Mouse (Mus musculus): ENCODE measurements at regions not wholly inside any gene's neighbourhood (a gene's known extent, or its start where the extent isn't known, plus 50 kb on each side); places are given as distances from the start of the nearest gene placed in this dataset.

DNA sequence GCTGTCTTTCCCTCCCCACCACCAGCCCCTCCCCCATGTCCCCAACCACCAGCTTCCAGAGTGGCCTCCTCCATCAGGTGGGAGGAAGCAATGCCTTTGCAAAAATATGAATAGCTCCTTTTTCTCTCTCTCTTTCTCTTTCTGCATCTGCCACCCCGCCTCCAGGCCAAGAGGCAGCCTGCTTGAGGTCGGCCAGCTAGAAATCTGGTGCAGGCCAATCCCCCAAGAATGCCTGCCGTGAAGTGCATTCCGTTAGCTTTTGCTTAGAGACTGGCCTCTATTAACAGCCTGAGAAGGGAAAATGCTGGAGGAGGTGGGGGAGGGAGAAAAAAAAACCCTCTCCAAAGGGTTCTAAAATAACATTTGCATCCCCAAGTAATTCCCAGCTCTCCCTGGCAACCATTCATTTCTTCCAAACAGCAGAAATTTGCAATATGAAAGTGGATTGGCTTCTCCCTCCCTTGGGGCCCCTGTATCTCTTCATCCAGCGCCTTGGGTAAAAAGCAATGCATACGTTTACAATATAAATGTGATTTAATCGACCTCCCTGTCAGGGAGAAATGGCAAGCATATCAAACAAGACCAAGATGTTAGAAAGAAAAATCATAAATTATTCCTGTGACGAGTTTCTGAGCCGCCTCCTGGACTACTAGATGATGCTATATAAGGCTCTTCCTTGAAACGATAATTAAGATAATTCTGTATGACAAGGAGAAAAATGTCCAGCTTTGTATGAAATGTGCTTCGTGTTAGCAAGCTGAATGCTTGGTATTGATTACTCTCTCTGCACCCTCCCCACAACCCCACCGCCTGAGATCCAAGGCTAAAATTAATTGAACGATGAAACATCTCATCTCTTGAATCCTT is 339.8 kb downstream of the Rps24 start:
- TF ChIP-seq MAFK (IDR thresholded peaks at IDR 0.05; ENCODE audit: insufficient read depth, low read depth, low read length) (no peak), CHD2 (IDR thresholded peaks at IDR 0.05; ENCODE audit: low read depth, low read length) (no peak), ZC3H11A (IDR thresholded peaks at IDR 0.05; ENCODE audit: borderline replicate concordance, low read depth, low read length) (no peak), ZNF384 (IDR thresholded peaks at IDR 0.05; ENCODE audit: low read depth, low read length) (no peak), HCFC1 (IDR thresholded peaks at IDR 0.05; ENCODE audit: borderline replicate concordance, insufficient read depth, low read length) (no peak)
- no peaks in the 10 kb centered on the region for H3K4me1 ChIP-seq (ENCODE audit: control insufficient read depth in 2 of 2, insufficient read depth in 2 of 2, low read length in 2 of 2, poor library complexity in 1 of 2)

DNA sequence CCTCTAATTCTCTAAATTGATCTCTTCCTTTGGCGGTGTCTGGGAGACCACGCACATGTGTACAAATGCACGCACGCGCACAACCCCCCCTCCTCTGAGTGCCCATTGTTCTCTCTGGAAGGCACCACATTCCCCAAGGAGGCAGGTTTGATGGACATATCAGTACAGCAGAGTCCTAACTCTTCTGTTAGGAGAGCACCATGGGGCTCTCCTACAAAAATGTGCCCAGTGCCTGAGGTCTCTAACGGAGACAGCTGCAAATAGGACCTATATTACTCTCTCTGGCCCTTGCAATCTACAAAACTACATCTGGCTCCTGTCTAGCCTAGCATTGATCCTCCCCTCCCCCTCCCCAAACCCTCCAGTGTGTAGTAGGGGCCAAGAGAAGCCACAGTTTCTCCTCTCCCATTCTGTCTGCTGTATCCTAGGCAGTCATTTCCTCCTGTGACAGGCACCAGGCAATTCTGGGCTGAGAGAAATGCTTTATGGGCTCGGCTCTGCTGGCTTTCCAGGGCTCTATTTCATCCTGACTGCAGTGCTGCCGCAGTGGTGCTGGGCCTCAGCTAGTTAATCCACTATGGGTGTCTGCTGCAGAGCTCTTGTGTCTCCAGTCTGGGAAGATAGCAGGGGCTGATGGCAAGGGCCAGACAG is 340.6 kb downstream of the Rps24 start:
- no peaks in the 10 kb centered on the region for H3K4me1 ChIP-seq (ENCODE audit: control insufficient read depth in 2 of 2, insufficient read depth in 2 of 2, low read length in 2 of 2, poor library complexity in 1 of 2)
- no peak overlapping the region for H3K27ac ChIP-seq (ENCODE audit: insufficient read depth, low read depth, low read length, poor library complexity, severe bottlenecking)

More for the DNA sequence above, 339.8 kb downstream of the Rps24 start:
- H3K9ac ChIP-seq (ENCODE audit: insufficient read depth, low read depth, low read length, poor library complexity, severe bottlenecking), result no peak overlapping the region
- no peaks in the 10 kb centered on the region for H3K9me3 ChIP-seq (ENCODE audit: control insufficient read depth, insufficient read depth, low read depth, low read length)
- H3K36me3 ChIP-seq (ENCODE audit: control insufficient read depth, insufficient read depth, low read length, poor library complexity, severe bottlenecking), result no peaks in the 10 kb centered on the region
- H3K27ac ChIP-seq (ENCODE audit: insufficient read depth, low read depth, low read length, poor library complexity, severe bottlenecking), result no peak overlapping the region
- in situ Hi-C loops (cut with MboI; ENCODE audit: low sequenced_read_pairs in 2 of 2, unreplicated experiment in 2 of 2), result no loop called here
- no peak for DNase-seq (ENCODE audit: low read depth, low spot score)
- no peak overlapping the region for H3K4me3 ChIP-seq (ENCODE audit: insufficient read depth in 1 of 2, low read depth in 1 of 2, low read length in 2 of 2, poor library complexity in 1 of 2, severe bottlenecking in 1 of 2)

DNA sequence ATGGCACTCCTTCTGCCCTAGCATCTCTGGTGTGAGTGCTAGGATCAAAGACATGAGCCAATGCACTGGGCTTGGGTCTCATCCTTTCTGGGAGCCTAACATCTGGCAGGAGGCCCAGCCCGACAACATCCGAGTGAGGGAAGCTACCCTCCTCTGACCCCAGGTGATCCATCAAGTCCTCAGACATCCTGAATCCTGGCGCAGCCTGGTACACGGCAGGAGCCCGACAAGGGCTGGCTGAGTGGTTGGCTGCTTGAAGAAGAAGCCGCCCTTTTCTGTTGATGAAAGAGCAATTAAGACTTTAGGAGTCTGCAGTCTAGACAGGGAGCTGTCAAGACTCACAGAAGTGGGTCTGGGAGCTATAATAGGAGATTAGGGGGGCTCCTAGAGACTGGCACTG is 342.1 kb downstream of the Rps24 start:
- H3K9me3 ChIP-seq (ENCODE audit: control insufficient read depth, insufficient read depth, low read depth, low read length), result no peaks in the 10 kb centered on the region
- H3K4me1 ChIP-seq (ENCODE audit: control insufficient read depth in 2 of 2, insufficient read depth in 2 of 2, low read length in 2 of 2, poor library complexity in 1 of 2), result no peaks in the 10 kb centered on the region
- no peaks in the 10 kb centered on the region for H3K36me3 ChIP-seq (ENCODE audit: control insufficient read depth, insufficient read depth, low read length, poor library complexity, severe bottlenecking)
- H3K9ac ChIP-seq (ENCODE audit: insufficient read depth, low read depth, low read length, poor library complexity, severe bottlenecking), result no peak overlapping the region
- H3K4me3 ChIP-seq (ENCODE audit: insufficient read depth in 1 of 2, low read depth in 1 of 2, low read length in 2 of 2, poor library complexity in 1 of 2, severe bottlenecking in 1 of 2), result no peak overlapping the region
- in situ Hi-C loops (cut with MboI; ENCODE audit: low sequenced_read_pairs in 2 of 2, unreplicated experiment in 2 of 2), result no loop called here
- DNase-seq (ENCODE audit: low read depth, low spot score), result no peak
- TF ChIP-seq ZNF384 (IDR thresholded peaks at IDR 0.05; ENCODE audit: low read depth, low read length) (no peak), ZC3H11A (IDR thresholded peaks at IDR 0.05; ENCODE audit: borderline replicate concordance, low read depth, low read length) (no peak), CHD2 (IDR thresholded peaks at IDR 0.05; ENCODE audit: low read depth, low read length) (no peak), MAFK (IDR thresholded peaks at IDR 0.05; ENCODE audit: insufficient read depth, low read depth, low read length) (no peak), HCFC1 (IDR thresholded peaks at IDR 0.05; ENCODE audit: borderline replicate concordance, insufficient read depth, low read length) (no peak)
- no peak overlapping the region for H3K27ac ChIP-seq (ENCODE audit: insufficient read depth, low read depth, low read length, poor library complexity, severe bottlenecking)

More for the DNA sequence above, 340.6 kb downstream of the Rps24 start:
- H3K9me3 ChIP-seq (ENCODE audit: control insufficient read depth, insufficient read depth, low read depth, low read length), result no peaks in the 10 kb centered on the region
- TF ChIP-seq ZC3H11A (IDR thresholded peaks at IDR 0.05; ENCODE audit: borderline replicate concordance, low read depth, low read length) (no peak), MAFK (IDR thresholded peaks at IDR 0.05; ENCODE audit: insufficient read depth, low read depth, low read length) (no peak), CHD2 (IDR thresholded peaks at IDR 0.05; ENCODE audit: low read depth, low read length) (no peak), ZNF384 (IDR thresholded peaks at IDR 0.05; ENCODE audit: low read depth, low read length) (no peak), HCFC1 (IDR thresholded peaks at IDR 0.05; ENCODE audit: borderline replicate concordance, insufficient read depth, low read length) (no peak)
- no peak overlapping the region for H3K9ac ChIP-seq (ENCODE audit: insufficient read depth, low read depth, low read length, poor library complexity, severe bottlenecking)
- no peak overlapping the region for H3K4me3 ChIP-seq (ENCODE audit: insufficient read depth in 1 of 2, low read depth in 1 of 2, low read length in 2 of 2, poor library complexity in 1 of 2, severe bottlenecking in 1 of 2)
- no peaks in the 10 kb centered on the region for H3K36me3 ChIP-seq (ENCODE audit: control insufficient read depth, insufficient read depth, low read length, poor library complexity, severe bottlenecking)
- in situ Hi-C loops (cut with MboI; ENCODE audit: low sequenced_read_pairs in 2 of 2, unreplicated experiment in 2 of 2), result no loop called here
- no peak for DNase-seq (ENCODE audit: low read depth, low spot score)

DNA sequence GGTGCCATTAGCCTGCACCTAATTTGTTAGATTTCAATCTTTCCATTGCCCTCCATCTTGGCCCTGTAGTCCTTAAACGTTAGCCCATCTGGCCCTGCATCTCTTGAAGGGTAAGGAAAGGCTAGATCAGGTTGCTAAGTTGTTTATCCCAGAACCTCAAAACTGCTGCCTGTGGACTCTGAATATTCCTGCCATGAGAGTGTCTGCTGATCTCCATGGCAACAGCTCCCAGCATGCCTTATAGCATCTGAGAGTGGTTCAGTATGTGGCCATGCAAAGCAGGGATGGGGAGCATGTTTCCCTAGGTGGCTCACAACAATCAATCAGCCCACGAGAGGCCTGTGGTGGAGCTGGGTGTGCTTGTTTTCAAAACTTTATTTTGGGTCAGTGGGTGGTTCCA is 346.3 kb downstream of the Rps24 start:
- no peak overlapping the region for H3K9ac ChIP-seq (ENCODE audit: insufficient read depth, low read depth, low read length, poor library complexity, severe bottlenecking)

More for the DNA sequence above, 346.3 kb downstream of the Rps24 start:
- DNase-seq (ENCODE audit: low read depth, low spot score), result no peak
- Histone ChIP-seq H3K36me3 (ENCODE audit: control insufficient read depth, insufficient read depth, low read length, poor library complexity, severe bottlenecking) (no peaks in the 10 kb centered on the region), H3K4me1 (ENCODE audit: control insufficient read depth in 2 of 2, insufficient read depth in 2 of 2, low read length in 2 of 2, poor library complexity in 1 of 2) (no peaks in the 10 kb centered on the region), H3K4me3 (ENCODE audit: insufficient read depth in 1 of 2, low read depth in 1 of 2, low read length in 2 of 2, poor library complexity in 1 of 2, severe bottlenecking in 1 of 2) (no peak overlapping the region), H3K27ac (ENCODE audit: insufficient read depth, low read depth, low read length, poor library complexity, severe bottlenecking) (no peak overlapping the region), H3K9me3 (ENCODE audit: control insufficient read depth, insufficient read depth, low read depth, low read length) (no peaks in the 10 kb centered on the region)
- TF ChIP-seq ZC3H11A (IDR thresholded peaks at IDR 0.05; ENCODE audit: borderline replicate concordance, low read depth, low read length) (no peak), HCFC1 (IDR thresholded peaks at IDR 0.05; ENCODE audit: borderline replicate concordance, insufficient read depth, low read length) (no peak), CHD2 (IDR thresholded peaks at IDR 0.05; ENCODE audit: low read depth, low read length) (no peak), MAFK (IDR thresholded peaks at IDR 0.05; ENCODE audit: insufficient read depth, low read depth, low read length) (no peak), ZNF384 (IDR thresholded peaks at IDR 0.05; ENCODE audit: low read depth, low read length) (no peak)
- in situ Hi-C loops (cut with MboI; ENCODE audit: low sequenced_read_pairs in 2 of 2, unreplicated experiment in 2 of 2), result no loop called here
